ENCODE assay signal across 8 mouse cellular contexts in the genomic region with DNA sequence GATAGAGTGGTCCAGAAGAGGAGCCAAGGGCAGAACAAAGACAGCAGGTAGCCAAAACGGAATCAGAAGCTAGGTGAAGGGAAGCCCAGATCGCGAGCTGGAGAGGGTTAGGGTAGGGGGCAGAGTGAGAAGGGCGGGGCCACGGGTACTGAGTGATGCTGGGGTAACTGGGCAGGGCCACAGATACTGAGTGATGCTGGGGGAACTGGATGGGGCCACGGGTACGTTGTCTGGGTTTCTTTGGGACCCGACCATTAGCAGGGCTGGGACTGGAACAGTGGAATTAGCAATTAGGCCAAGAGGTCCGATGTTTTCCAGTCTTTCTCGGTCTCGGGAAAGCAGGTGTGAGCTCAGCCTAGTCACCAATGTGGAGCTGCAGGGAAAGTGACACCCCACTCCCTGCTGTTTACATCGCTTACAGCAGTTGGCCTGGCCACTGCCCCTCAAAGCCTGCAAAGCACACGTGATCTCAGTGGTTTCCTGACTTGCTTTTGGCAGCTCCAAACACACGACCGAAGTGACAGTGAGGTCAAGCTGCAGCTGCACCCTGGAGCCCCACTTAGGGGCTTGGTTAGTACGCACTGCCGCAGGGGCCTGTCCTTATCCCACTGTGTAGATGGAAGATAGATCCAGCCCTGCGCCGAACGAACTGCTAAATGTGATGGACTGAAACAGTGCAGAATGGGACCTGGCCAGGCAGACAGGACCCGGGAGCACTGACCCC. TPM values are rescaled to one million over a fixed set of nuclear protein-coding genes. Genes with fewer than 3 reads are reported as not detected.
A peak's percentile ranks its signal among the peaks of the same experiment; 100 is the strongest.
DNase-seq lines count a peak whose midpoint lies in the region; ATAC-seq and TF ChIP-seq lines count a peak whose summit lies in the region.

No protein-coding gene starts in this region.

- intact Hi-C loops in gastrocnemius, adult 2 months (cut with DNase I) = no loop called here

- H3K4me2 ChIP-seq in embryonic facial prominence, embryonic 14.5 days (ENCODE audit: low read depth, low read length) = no peak overlapping the region

- peak overlapping the region; percentile 51 for H3K4me3 ChIP-seq in gastrocnemius, adult 2 months
- no peak overlapping the region for H3K4me3 ChIP-seq in embryonic facial prominence, embryonic 14.5 days (ENCODE audit: low read depth, low read length)
- peak overlapping the region; percentile 8; the same call in 1 of the 2 replicates for H3K4me3 ChIP-seq in limb, embryonic 10.5 days

- WGBS in embryonic facial prominence, embryonic 14.5 days = 53% methylated on average over 20 of the region's 21 CpGs
- 53% methylated on average over 21 of the region's 21 CpGs for WGBS in limb, embryonic 10.5 days

- H3K4me1 ChIP-seq in embryonic facial prominence, embryonic 14.5 days (ENCODE audit: control insufficient read depth, insufficient read depth, low read length) = peaks cover 13% of the 10 kb centered on the region; the same call in 1 of the 2 replicates
- peaks cover 56% of the 10 kb centered on the region for H3K4me1 ChIP-seq in limb, embryonic 10.5 days

- no peak for TF ChIP-seq CTCF in gastrocnemius, adult 2 months (IDR thresholded peaks at IDR 0.05)

- H3K27ac ChIP-seq in gastrocnemius, adult 2 months = peak overlapping the region; percentile 94
- H3K27ac ChIP-seq in embryonic facial prominence, embryonic 14.5 days (replicated peaks; ENCODE audit: low read depth, low read length) = no peak overlapping the region
- H3K27ac ChIP-seq in limb, embryonic 10.5 days = peak overlapping the region; percentile 44; the same call in 1 of the 2 replicates

- H3K9me3 ChIP-seq in embryonic facial prominence, embryonic 14.5 days (ENCODE audit: control insufficient read depth, low read length) = no peaks in the 10 kb centered on the region
- H3K9me3 ChIP-seq in limb, embryonic 10.5 days (replicated peaks) = no peaks in the 10 kb centered on the region

- peaks cover 5% of the 10 kb centered on the region; the same call in 1 of the 2 replicates for H3K36me3 ChIP-seq in embryonic facial prominence, embryonic 14.5 days (ENCODE audit: control insufficient read depth, insufficient read depth, low read length)
- peaks cover 28% of the 10 kb centered on the region for H3K36me3 ChIP-seq in limb, embryonic 10.5 days

- no peaks in the 10 kb centered on the region for H3K27me3 ChIP-seq in embryonic facial prominence, embryonic 14.5 days (replicated peaks; ENCODE audit: control insufficient read depth, insufficient read depth, low read length)
- no peaks in the 10 kb centered on the region for H3K27me3 ChIP-seq in limb, embryonic 10.5 days (ENCODE audit: low read depth, poor library complexity, severe bottlenecking)

- no peak for ATAC-seq in embryonic facial prominence, embryonic 14.5 days (ENCODE audit: low read depth)
- peak; percentile 25; the same call in 1 of the 2 replicates for ATAC-seq in monocyte, adult 5-6 weeks (replicated peaks; ENCODE audit: insufficient number of reproducible peaks, low FRiP score, low TSS enrichment, poor library complexity, severe bottlenecking)

- 0 out of 2 replicates have a peak overlapping the region, but pooled peaks have one; percentile 9 for H3K9ac ChIP-seq in embryonic facial prominence, embryonic 14.5 days (ENCODE audit: low read depth, low read length)

- DNase-seq in gastrocnemius, adult 2 months = peak; percentile 65
- no peak for DNase-seq in gastrocnemius, postnatal 10 days
- peak; percentile 63 for DNase-seq in embryonic facial prominence, embryonic 14.5 days (ENCODE audit: low spot score)
- DNase-seq in limb, embryonic 10.5 days (ENCODE audit: low spot score) = no peak
- DNase-seq in urinary bladder, postnatal 4 days (ENCODE audit: low spot score in 2 of 2) = no peak
- DNase-seq in right cerebral cortex, postnatal 14 days = no peak
- DNase-seq in cerebellum, adult 11 months = no peak

RNA-seq across cellular contexts. Expression of gene Agtrap, which starts 4.5 kb away (rescaled TPM):
- 10 to 100 TPM in 1 of 2 experiments, 1 to 10 TPM in 1; 9.8 to 12.6 TPM for total RNA-seq in gastrocnemius, adult 2 months (2021)
- 10 to 100 TPM; 14.9 to 15.5 TPM for total RNA-seq in gastrocnemius, postnatal 10 days (2021)
- 15.9 and 16.2 TPM in 2 replicates for polyA plus RNA-seq in embryonic facial prominence, embryonic 14.5 days (2014; fragmentation: Nextera tagmentation; extraction: Ambion mirVana)
- 13.1 and 14.1 TPM in 2 replicates for polyA plus RNA-seq in limb, embryonic 10.5 days (2016; fragmentation: Nextera tagmentation; extraction: Ambion mirVana)
- total RNA-seq in monocyte, adult 5-6 weeks (2017) = 24.7 to 50.7 TPM (median 27.8 TPM) in 3 replicates

RNA-seq across cellular contexts. Expression of gene Mthfr, which starts 44.5 kb away (rescaled TPM):
- total RNA-seq in gastrocnemius, adult 2 months (2021) = 10 to 100 TPM in 1 of 2 experiments, 1 to 10 TPM in 1; 6.9 to 14.2 TPM
- total RNA-seq in gastrocnemius, postnatal 10 days (2021) = 10 to 100 TPM; 20.0 to 23.4 TPM
- 20.3 and 21.4 TPM in 2 replicates for polyA plus RNA-seq in embryonic facial prominence, embryonic 14.5 days (2014; fragmentation: Nextera tagmentation; extraction: Ambion mirVana)
- polyA plus RNA-seq in limb, embryonic 10.5 days (2016; fragmentation: Nextera tagmentation; extraction: Ambion mirVana) = 23.3 and 25.8 TPM in 2 replicates
- total RNA-seq in monocyte, adult 5-6 weeks (2017) = 6.4 to 14.7 TPM (median 8.7 TPM) in 3 replicates

RNA-seq across cellular contexts. Expression of gene Clcn6, which starts 44.7 kb away (rescaled TPM):
- 1 to 10 TPM; 4.7 to 5.0 TPM for total RNA-seq in gastrocnemius, adult 2 months (2021)
- 1 to 10 TPM; 7.1 to 8.5 TPM for total RNA-seq in gastrocnemius, postnatal 10 days (2021)
- polyA plus RNA-seq in embryonic facial prominence, embryonic 14.5 days (2014; fragmentation: Nextera tagmentation; extraction: Ambion mirVana) = 7.4 and 7.8 TPM in 2 replicates
- polyA plus RNA-seq in limb, embryonic 10.5 days (2016; fragmentation: Nextera tagmentation; extraction: Ambion mirVana) = 6.3 and 9.1 TPM in 2 replicates
- 6.5 to 18.0 TPM (median 6.7 TPM) in 3 replicates for total RNA-seq in monocyte, adult 5-6 weeks (2017)

RNA-seq across cellular contexts. Expression of gene Mad2l2, which starts 46.8 kb away (rescaled TPM):
- 10 to 100 TPM; 10.3 to 18.0 TPM for total RNA-seq in gastrocnemius, adult 2 months (2021)
- total RNA-seq in gastrocnemius, postnatal 10 days (2021) = 10 to 100 TPM; 11.9 to 14.3 TPM
- polyA plus RNA-seq in embryonic facial prominence, embryonic 14.5 days (2014; fragmentation: Nextera tagmentation; extraction: Ambion mirVana) = 51.1 and 59.8 TPM in 2 replicates
- 71.7 and 93.8 TPM in 2 replicates for polyA plus RNA-seq in limb, embryonic 10.5 days (2016; fragmentation: Nextera tagmentation; extraction: Ambion mirVana)
- total RNA-seq in monocyte, adult 5-6 weeks (2017) = 1.5 to 7.6 TPM (median 6.4 TPM) in 3 replicates

RNA-seq across cellular contexts. Expression of gene Draxin, which starts 47.2 kb away (rescaled TPM):
- total RNA-seq in gastrocnemius, adult 2 months (2021) = under 1 TPM in 1 of 2 experiments, not detected in 1; 0.03 TPM
- total RNA-seq in gastrocnemius, postnatal 10 days (2021) = under 1 TPM; 0.16 to 0.23 TPM
- polyA plus RNA-seq in embryonic facial prominence, embryonic 14.5 days (2014; fragmentation: Nextera tagmentation; extraction: Ambion mirVana) = 0.56 and 0.67 TPM in 2 replicates
- 0.78 and 1.3 TPM in 2 replicates for polyA plus RNA-seq in limb, embryonic 10.5 days (2016; fragmentation: Nextera tagmentation; extraction: Ambion mirVana)
- total RNA-seq in monocyte, adult 5-6 weeks (2017) = 0.29 to 3.1 TPM in 2 of 3 replicates, not detected in the other

Comparison
In these comparisons a context has a peak if more than half of its experiments do, and no peak if none do; other contexts are left out.
1. DNase-seq: peak in gastrocnemius, adult 2 months (single experiment) and embryonic facial prominence, embryonic 14.5 days (single experiment); none in gastrocnemius, postnatal 10 days (single experiment), limb, embryonic 10.5 days (single experiment), urinary bladder, postnatal 4 days (0 of 2), right cerebral cortex, postnatal 14 days (single experiment) and cerebellum, adult 11 months (single experiment).